Mouse (Mus musculus) kidney, adult 2 months (tissue): Measurements from ENCODE around the gene E130114P18Rik.

Source experiments
- CTCF ChIP-seq: fragments of 200-500 bp; conservative IDR thresholded peaks from 2 replicates; pipeline ENCODE4 v1.5.1; 2011; ENCODE audit warnings: low read depth, mild to moderate bottlenecking, control low read depth, low read length, moderate library complexity, mixed read lengths; ENCODE audit not compliant: insufficient read depth, insufficient read length
- POLR2A ChIP-seq: fragments of 200-500 bp; IDR thresholded peaks from one replicate; pipeline ENCODE4 v1.6.1; 2011; ENCODE audit warnings: low read depth, low read length, control low read depth

GRCm38 (mm10) chr4:97786571-97786970 is 8.7 kb upstream of the E130114P18Rik start:
- no peak for TF ChIP-seq CTCF
- TF ChIP-seq POLR2A, result no peak
